Mouse (Mus musculus): ENCODE data around the gene Spata31d1a. TPM values are rescaled to one million over a fixed set of nuclear protein-coding genes. Genes with fewer than 3 reads are reported as not detected.

Gene Spata31d1a
- 0.20 TPM in 1 of 2 replicates, not detected in the other for polyA plus RNA-seq (2015; fragmentation: Nextera tagmentation; extraction: Ambion mirVana)

- no peak within 1 kb of the TSS for H3K27ac ChIP-seq (ENCODE audit: low read length)
- WGBS, result 93% methylated on average over 15 of the region's 15 CpGs
- H3K9ac ChIP-seq (replicated peaks; ENCODE audit: low read depth, low read length), result no peak within 1 kb of the TSS
These were observed at the start of gene Spata31d1a for GRCm38 (mm10) chr13:59710230-59710629. Gene Spata31d1a, minus strand, starts transcription at chr13:59710330.

GRCm38 (mm10) chr13:59756906-59757305 lies 46.8 kb upstream of the Spata31d1a start:
- no peak overlapping the region for H3K9ac ChIP-seq (replicated peaks; ENCODE audit: low read depth, low read length)
- no peak for ATAC-seq
- WGBS, result 93% methylated on average over 7 of the region's 7 CpGs
- H3K4me2 ChIP-seq (ENCODE audit: low read length), result no peak overlapping the region
- H3K36me3 ChIP-seq (ENCODE audit: control insufficient read depth, insufficient read depth), result peaks cover 10% of the 10 kb centered on the region
- H3K4me1 ChIP-seq (replicated peaks; ENCODE audit: control insufficient read depth, insufficient read depth, low read length), result no peaks in the 10 kb centered on the region
- no peaks in the 10 kb centered on the region for H3K27me3 ChIP-seq (replicated peaks; ENCODE audit: control insufficient read depth, insufficient read depth, low read length)
- no peak overlapping the region for H3K4me3 ChIP-seq (replicated peaks; ENCODE audit: low read length)
- H3K27ac ChIP-seq (ENCODE audit: low read length), result no peak overlapping the region
- no peaks in the 10 kb centered on the region for H3K9me3 ChIP-seq (ENCODE audit: control insufficient read depth, low read length)

More at GRCm38 (mm10) chr13:59710230-59710629, at the start of gene Spata31d1a:
- H3K4me2 ChIP-seq (ENCODE audit: low read length), result no peak within 1 kb of the TSS
- no peaks in the 10 kb centered on the region for H3K4me1 ChIP-seq (replicated peaks; ENCODE audit: control insufficient read depth, insufficient read depth, low read length)
- H3K9me3 ChIP-seq (ENCODE audit: control insufficient read depth, low read length), result no peaks in the 10 kb centered on the region
- H3K27me3 ChIP-seq (replicated peaks; ENCODE audit: control insufficient read depth, insufficient read depth, low read length), result no peaks in the 10 kb centered on the region
- no peaks in the 10 kb centered on the region for H3K36me3 ChIP-seq (ENCODE audit: control insufficient read depth, insufficient read depth)
- no peak within 1 kb of the TSS for H3K4me3 ChIP-seq (replicated peaks; ENCODE audit: low read length)
- ATAC-seq, result no peak

GRCm38 (mm10) chr13:59750310-59750709 lies 40.2 kb upstream of the Spata31d1a start:
- Histone ChIP-seq H3K4me1 (replicated peaks; ENCODE audit: control insufficient read depth, insufficient read depth, low read length) (no peaks in the 10 kb centered on the region), H3K27me3 (replicated peaks; ENCODE audit: control insufficient read depth, insufficient read depth, low read length) (no peaks in the 10 kb centered on the region), H3K9ac (replicated peaks; ENCODE audit: low read depth, low read length) (no peak overlapping the region), H3K4me2 (ENCODE audit: low read length) (no peak overlapping the region), H3K36me3 (ENCODE audit: control insufficient read depth, insufficient read depth) (peaks cover 6% of the 10 kb centered on the region; the same call in 1 of the 2 replicates), H3K27ac (ENCODE audit: low read length) (no peak overlapping the region), H3K9me3 (ENCODE audit: control insufficient read depth, low read length) (no peaks in the 10 kb centered on the region), H3K4me3 (replicated peaks; ENCODE audit: low read length) (no peak overlapping the region)
- no peak for ATAC-seq
- WGBS, result 91% methylated on average over 12 of the region's 12 CpGs

- WGBS, result 79% methylated on average over 9 of the region's 9 CpGs
- H3K4me1 ChIP-seq (replicated peaks; ENCODE audit: control insufficient read depth, insufficient read depth, low read length), result no peaks in the 10 kb centered on the region
These were observed 36.6 kb upstream of the Spata31d1a start, which contains the start of gene 1700014D04Rik for GRCm38 (mm10) chr13:59746711-59747110. Gene 1700014D04Rik, minus strand, starts transcription at chr13:59746752.

GRCm38 (mm10) chr13:59746164-59746563 lies 36.0 kb upstream of the Spata31d1a start:
- ATAC-seq, result no peak
- H3K4me3 ChIP-seq (replicated peaks; ENCODE audit: low read length), result no peak overlapping the region
- no peak overlapping the region for H3K4me2 ChIP-seq (ENCODE audit: low read length)
- H3K27ac ChIP-seq (ENCODE audit: low read length), result no peak overlapping the region
- H3K4me1 ChIP-seq (replicated peaks; ENCODE audit: control insufficient read depth, insufficient read depth, low read length), result no peaks in the 10 kb centered on the region
- no peak overlapping the region for H3K9ac ChIP-seq (replicated peaks; ENCODE audit: low read depth, low read length)
- H3K9me3 ChIP-seq (ENCODE audit: control insufficient read depth, low read length), result no peaks in the 10 kb centered on the region
- 80% methylated on average over 6 of the region's 6 CpGs for WGBS
- no peaks in the 10 kb centered on the region for H3K27me3 ChIP-seq (replicated peaks; ENCODE audit: control insufficient read depth, insufficient read depth, low read length)
- no peaks in the 10 kb centered on the region for H3K36me3 ChIP-seq (ENCODE audit: control insufficient read depth, insufficient read depth)

More at GRCm38 (mm10) chr13:59746711-59747110, 36.6 kb upstream of the Spata31d1a start, which contains the start of gene 1700014D04Rik:
- Histone ChIP-seq H3K4me2 (ENCODE audit: low read length) (no peak within 1 kb of the TSS), H3K9me3 (ENCODE audit: control insufficient read depth, low read length) (no peaks in the 10 kb centered on the region), H3K27me3 (replicated peaks; ENCODE audit: control insufficient read depth, insufficient read depth, low read length) (no peaks in the 10 kb centered on the region), H3K9ac (replicated peaks; ENCODE audit: low read depth, low read length) (no peak within 1 kb of the TSS), H3K4me3 (replicated peaks; ENCODE audit: low read length) (no peak within 1 kb of the TSS), H3K27ac (ENCODE audit: low read length) (no peak within 1 kb of the TSS), H3K36me3 (ENCODE audit: control insufficient read depth, insufficient read depth) (no peaks in the 10 kb centered on the region)
- ATAC-seq, result no peak

- H3K27ac ChIP-seq (ENCODE audit: low read length), result no peak overlapping the region
- H3K4me2 ChIP-seq (ENCODE audit: low read length), result no peak overlapping the region
- no peaks in the 10 kb centered on the region for H3K4me1 ChIP-seq (replicated peaks; ENCODE audit: control insufficient read depth, insufficient read depth, low read length)
- H3K9me3 ChIP-seq (ENCODE audit: control insufficient read depth, low read length), result no peaks in the 10 kb centered on the region
- no peak overlapping the region for H3K4me3 ChIP-seq (replicated peaks; ENCODE audit: low read length)
- ATAC-seq, result no peak
- no peak overlapping the region for H3K9ac ChIP-seq (replicated peaks; ENCODE audit: low read depth, low read length)
- H3K36me3 ChIP-seq (ENCODE audit: control insufficient read depth, insufficient read depth), result no peaks in the 10 kb centered on the region
- WGBS, result 89% methylated on average over 6 of the region's 6 CpGs
- H3K27me3 ChIP-seq (replicated peaks; ENCODE audit: control insufficient read depth, insufficient read depth, low read length), result no peaks in the 10 kb centered on the region
These were observed 35.3 kb upstream of the Spata31d1a start for GRCm38 (mm10) chr13:59745462-59745861.

- Histone ChIP-seq H3K4me2 (ENCODE audit: low read length) (no peak overlapping the region), H3K4me1 (replicated peaks; ENCODE audit: control insufficient read depth, insufficient read depth, low read length) (no peaks in the 10 kb centered on the region), H3K36me3 (ENCODE audit: control insufficient read depth, insufficient read depth) (no peaks in the 10 kb centered on the region), H3K9me3 (ENCODE audit: control insufficient read depth, low read length) (no peaks in the 10 kb centered on the region), H3K27me3 (replicated peaks; ENCODE audit: control insufficient read depth, insufficient read depth, low read length) (no peaks in the 10 kb centered on the region), H3K4me3 (replicated peaks; ENCODE audit: low read length) (no peak overlapping the region), H3K9ac (replicated peaks; ENCODE audit: low read depth, low read length) (no peak overlapping the region), H3K27ac (ENCODE audit: low read length) (no peak overlapping the region)
- ATAC-seq, result no peak
- 80% methylated on average over 10 of the region's 10 CpGs for WGBS
These were observed 31.6 kb upstream of the Spata31d1a start for GRCm38 (mm10) chr13:59741697-59742096.

GRCm38 (mm10) chr13:59741096-59741495 lies 31.0 kb upstream of the Spata31d1a start:
- ATAC-seq, result no peak
- Histone ChIP-seq H3K9me3 (ENCODE audit: control insufficient read depth, low read length) (no peaks in the 10 kb centered on the region), H3K4me2 (ENCODE audit: low read length) (no peak overlapping the region), H3K27me3 (replicated peaks; ENCODE audit: control insufficient read depth, insufficient read depth, low read length) (no peaks in the 10 kb centered on the region), H3K4me1 (replicated peaks; ENCODE audit: control insufficient read depth, insufficient read depth, low read length) (no peaks in the 10 kb centered on the region), H3K27ac (ENCODE audit: low read length) (no peak overlapping the region), H3K36me3 (ENCODE audit: control insufficient read depth, insufficient read depth) (no peaks in the 10 kb centered on the region), H3K9ac (replicated peaks; ENCODE audit: low read depth, low read length) (no peak overlapping the region), H3K4me3 (replicated peaks; ENCODE audit: low read length) (no peak overlapping the region)
- 87% methylated on average over 11 of the region's 11 CpGs for WGBS

GRCm38 (mm10) chr13:59739397-59739796 lies 29.3 kb upstream of the Spata31d1a start:
- Histone ChIP-seq H3K27me3 (replicated peaks; ENCODE audit: control insufficient read depth, insufficient read depth, low read length) (no peaks in the 10 kb centered on the region), H3K27ac (ENCODE audit: low read length) (no peak overlapping the region), H3K36me3 (ENCODE audit: control insufficient read depth, insufficient read depth) (no peaks in the 10 kb centered on the region), H3K4me1 (replicated peaks; ENCODE audit: control insufficient read depth, insufficient read depth, low read length) (no peaks in the 10 kb centered on the region), H3K4me3 (replicated peaks; ENCODE audit: low read length) (no peak overlapping the region), H3K9me3 (ENCODE audit: control insufficient read depth, low read length) (no peaks in the 10 kb centered on the region), H3K4me2 (ENCODE audit: low read length) (no peak overlapping the region), H3K9ac (replicated peaks; ENCODE audit: low read depth, low read length) (no peak overlapping the region)
- WGBS, result 90% methylated on average over 4 of the region's 4 CpGs
- ATAC-seq, result no peak

- H3K9ac ChIP-seq (replicated peaks; ENCODE audit: low read depth, low read length), result no peak overlapping the region
- H3K9me3 ChIP-seq (ENCODE audit: control insufficient read depth, low read length), result no peaks in the 10 kb centered on the region
- no peak overlapping the region for H3K4me3 ChIP-seq (replicated peaks; ENCODE audit: low read length)
- H3K27ac ChIP-seq (ENCODE audit: low read length), result no peak overlapping the region
- no peaks in the 10 kb centered on the region for H3K36me3 ChIP-seq (ENCODE audit: control insufficient read depth, insufficient read depth)
- H3K4me2 ChIP-seq (ENCODE audit: low read length), result no peak overlapping the region
- H3K4me1 ChIP-seq (replicated peaks; ENCODE audit: control insufficient read depth, insufficient read depth, low read length), result no peaks in the 10 kb centered on the region
- no peaks in the 10 kb centered on the region for H3K27me3 ChIP-seq (replicated peaks; ENCODE audit: control insufficient read depth, insufficient read depth, low read length)
- ATAC-seq, result no peak
- 83% methylated on average over 2 of the region's 2 CpGs for WGBS
These were observed 28.3 kb upstream of the Spata31d1a start for GRCm38 (mm10) chr13:59738455-59738854.
